ENCODE assay signal across 8 mouse cellular contexts in genomic region chr3:65958102-65958839, GRCm38 (mm10). TPM values are rescaled to one million over a fixed set of nuclear protein-coding genes. Genes with fewer than 3 reads are reported as not detected.
DNase-seq lines count a peak whose midpoint lies in the region; ATAC-seq lines count a peak whose summit lies in the region.

Gene Ccnl1 (minus strand): TSS chr3:65958249.

- H3K9me3 ChIP-seq in erythroblast, embryonic 14.5 days (ENCODE audit: control insufficient read depth, low read length), result no peaks in the 10 kb centered on the region
- H3K9me3 ChIP-seq in heart, embryonic 11.5 days (replicated peaks; ENCODE audit: control insufficient read depth, low read length), result no peaks in the 10 kb centered on the region
- no peaks in the 10 kb centered on the region for H3K9me3 ChIP-seq in kidney, embryonic 16.5 days (ENCODE audit: low read length)

- peaks cover 46% of the 10 kb centered on the region for H3K36me3 ChIP-seq in erythroblast, embryonic 14.5 days (ENCODE audit: control insufficient read depth)
- H3K36me3 ChIP-seq in heart, embryonic 11.5 days (ENCODE audit: control insufficient read depth, insufficient read depth, low read length), result peaks cover 12% of the 10 kb centered on the region
- H3K36me3 ChIP-seq in kidney, embryonic 16.5 days (ENCODE audit: insufficient read depth, low read length), result peaks cover 13% of the 10 kb centered on the region

- peak within 1 kb of the TSS; percentile 100 for H3K9ac ChIP-seq in heart, embryonic 11.5 days (ENCODE audit: low read depth, low read length)
- peak within 1 kb of the TSS; percentile 100 for H3K9ac ChIP-seq in kidney, embryonic 16.5 days (replicated peaks; ENCODE audit: low read length)

- peak; percentile 97 for DNase-seq in CD4-positive helper T cell, adult 2 months (ENCODE audit: low read depth, low spot score)
- DNase-seq in brain, embryonic 18.5 days (ENCODE audit: low read depth, low spot score), result peak; percentile 86
- peak; percentile 96 for DNase-seq in liver
- peak; percentile 92 to 98 for DNase-seq in monocyte, adult 2 months (ENCODE audit: low read depth in 1 of 2, low spot score in 2 of 2)
- peak; percentile 95 to 97 for DNase-seq in spleen, postnatal 14 days (ENCODE audit: low spot score in 2 of 2)

- H3K27ac ChIP-seq in heart, embryonic 11.5 days (ENCODE audit: low read depth, low read length), result peak within 1 kb of the TSS; percentile 100
- H3K27ac ChIP-seq in kidney, embryonic 16.5 days (ENCODE audit: low read length), result peak within 1 kb of the TSS; percentile 100

- H3K27me3 ChIP-seq in erythroblast, embryonic 14.5 days (ENCODE audit: control insufficient read depth), result no peaks in the 10 kb centered on the region
- no peaks in the 10 kb centered on the region for H3K27me3 ChIP-seq in heart, embryonic 11.5 days (ENCODE audit: control insufficient read depth, insufficient read depth, low read length)
- H3K27me3 ChIP-seq in kidney, embryonic 16.5 days (ENCODE audit: insufficient read depth, low read length), result no peaks in the 10 kb centered on the region

- H3K4me2 ChIP-seq in heart, embryonic 11.5 days, result peak within 1 kb of the TSS; percentile 94
- H3K4me2 ChIP-seq in kidney, embryonic 16.5 days (replicated peaks; ENCODE audit: low read depth, low read length), result peak within 1 kb of the TSS; percentile 88

- under 1% methylated on average over 54 of the region's 70 CpGs for WGBS in heart, embryonic 11.5 days (ENCODE audit: insufficient replicate concordance)
- WGBS in kidney, embryonic 16.5 days, result under 1% methylated on average over 66 of the region's 70 CpGs

- peaks cover 77% of the 10 kb centered on the region for H3K4me1 ChIP-seq in erythroblast, embryonic 14.5 days (ENCODE audit: control insufficient read depth)
- peaks cover 19% of the 10 kb centered on the region for H3K4me1 ChIP-seq in heart, embryonic 11.5 days (ENCODE audit: control insufficient read depth, insufficient read depth, low read length)
- H3K4me1 ChIP-seq in kidney, embryonic 16.5 days (ENCODE audit: insufficient read depth, low read length), result peaks cover 34% of the 10 kb centered on the region

- ATAC-seq in heart, embryonic 11.5 days (replicated peaks; ENCODE audit: insufficient number of reproducible peaks, low FRiP score, low TSS enrichment), result peak; percentile 96
- peak; percentile 97 for ATAC-seq in kidney, embryonic 16.5 days (ENCODE audit: low FRiP score, low TSS enrichment)

- peak within 1 kb of the TSS; percentile 98 for H3K4me3 ChIP-seq in erythroblast, embryonic 14.5 days (replicated peaks)
- H3K4me3 ChIP-seq in heart, embryonic 11.5 days (ENCODE audit: low read depth, low read length), result peak within 1 kb of the TSS; percentile 99
- H3K4me3 ChIP-seq in kidney, embryonic 16.5 days (ENCODE audit: low read length), result peak within 1 kb of the TSS; percentile 100

RNA-seq across cellular contexts. Expression of gene Ccnl1, which starts in this region (rescaled TPM):
- 5.6 and 6.3 TPM in 2 replicates for polyA plus RNA-seq in erythroblast, embryonic 14.5 days (2012)
- polyA plus RNA-seq in heart, embryonic 11.5 days (2014; fragmentation: Nextera tagmentation; extraction: Ambion mirVana), result 91.5 and 97.7 TPM in 2 replicates
- polyA plus RNA-seq in kidney, embryonic 16.5 days (2015; fragmentation: Nextera tagmentation; extraction: Ambion mirVana), result 103 and 104 TPM in 2 replicates

Comparison
In these comparisons a context has a peak if more than half of its experiments do, and no peak if none do; other contexts are left out.
1. Peak in every context shown above with its lines: DNase-seq, ATAC-seq, H3K4me3 ChIP-seq and H3K27ac ChIP-seq.
2. RNA of gene Ccnl1 (polyA plus RNA-seq): 103 to 104 TPM in kidney, embryonic 16.5 days and 91.5 to 97.7 TPM in heart, embryonic 11.5 days; 5.6 to 6.3 TPM in erythroblast, embryonic 14.5 days; every median in the first group is over 10 times any median in the second.